Mouse (Mus musculus) CH12.LX (cell line): Measurements from ENCODE around the gene Olfr574.

Experiments used
- CTCF ChIP-seq, 2 experiments: IDR thresholded peaks in 1 of 2; conservative IDR thresholded peaks in 1 of 2; 2 replicates each; pipeline ENCODE4 v1.5.1; 2011 to 2012; ENCODE audit warnings: low read depth in 2 of 2, low read length in 2 of 2, improper control_type of control experiment in 1 of 2, inconsistent platforms in 1 of 2, mild to moderate bottlenecking in 1 of 2, moderate library complexity in 1 of 2
- ELF1 ChIP-seq: IDR thresholded peaks from 2 replicates; pipeline ENCODE4 v1.6.1; 2014; ENCODE audit warnings: low read depth, mild to moderate bottlenecking, inconsistent platforms, low read length, improper control_type of control experiment
- ETS1 ChIP-seq: conservative IDR thresholded peaks from 2 replicates; pipeline ENCODE4 v1.6.1; 2012; ENCODE audit warnings: low read depth, mild to moderate bottlenecking, inconsistent platforms, low read length, improper control_type of control experiment, moderate library complexity
- HCFC1 ChIP-seq: IDR thresholded peaks from 2 replicates; pipeline ENCODE4 v1.6.1; 2012; ENCODE audit warnings: low read depth, mild to moderate bottlenecking, inconsistent platforms, low read length, improper control_type of control experiment
- IRF4 ChIP-seq: IDR thresholded peaks from 2 replicates; pipeline ENCODE4 v1.6.1; 2014; ENCODE audit warnings: low read depth, mild to moderate bottlenecking, inconsistent platforms, low read length, improper control_type of control experiment
- MAFK ChIP-seq: IDR thresholded peaks from 2 replicates; pipeline ENCODE4 v1.6.1; 2011; ENCODE audit warnings: low read length, improper control_type of control experiment; ENCODE audit not compliant: insufficient replicate concordance
- POLR2A ChIP-seq: IDR thresholded peaks from 2 replicates; pipeline ENCODE4 v1.6.1; 2011; ENCODE audit warnings: low read depth, mild to moderate bottlenecking, improper control_type of control experiment, low read length
- SIN3A ChIP-seq: IDR thresholded peaks from 2 replicates; pipeline ENCODE4 v1.6.1; 2012; ENCODE audit warnings: low read length, improper control_type of control experiment, inconsistent platforms

- no peak for TF ChIP-seq ELF1
- TF ChIP-seq CTCF (conservative IDR thresholded peaks at IDR 0.05 in 1 of 2, IDR thresholded peaks at IDR 0.05 in 1 of 2; ENCODE audit: low read depth in 2 of 2, low read length in 2 of 2): no peak
- no peak for TF ChIP-seq HCFC1
- TF ChIP-seq MAFK: no peak
- no peak for TF ChIP-seq ETS1
- TF ChIP-seq SIN3A: no peak
- no peak for TF ChIP-seq POLR2A
- no peak for TF ChIP-seq IRF4
Measured at GRCm38 (mm10) chr7:102975843-102976242, 27.6 kb downstream of the Olfr574 start, which contains the start of gene Olfr577.
